In genomic region chr19:4047859-4048258, GRCm38 (mm10) we compare ENCODE assay signal across 8 mouse cellular contexts. TPM values are rescaled to one million over a fixed set of nuclear protein-coding genes. Genes with fewer than 3 reads are reported as not detected.
DNase-seq lines count a peak whose midpoint lies in the region; ATAC-seq and TF ChIP-seq lines count a peak whose summit lies in the region.

No protein-coding gene starts in this region.

- WGBS in kidney, embryonic 15.5 days, result 17% methylated on average over 4 of the region's 4 CpGs
- WGBS in limb, embryonic 14.5 days, result 12% methylated on average over 4 of the region's 4 CpGs
- WGBS in thymus, adult 2 months, result 19% methylated on average over 4 of the region's 4 CpGs

- H3K27ac ChIP-seq in kidney, embryonic 15.5 days, result no peak overlapping the region
- no peak overlapping the region for H3K27ac ChIP-seq in limb, embryonic 14.5 days (replicated peaks; ENCODE audit: low read depth, low read length)
- H3K27ac ChIP-seq in thymus, adult 2 months (ENCODE audit: control insufficient read depth, insufficient read depth, low read length), result no peak overlapping the region

- H3K27me3 ChIP-seq in kidney, embryonic 15.5 days, result no peaks in the 10 kb centered on the region
- H3K27me3 ChIP-seq in limb, embryonic 14.5 days (ENCODE audit: control insufficient read depth, insufficient read depth, low read length), result no peaks in the 10 kb centered on the region
- no peaks in the 10 kb centered on the region for H3K27me3 ChIP-seq in thymus, adult 2 months (ENCODE audit: control insufficient read depth, insufficient read depth, low read length)

- no peak overlapping the region for H3K4me2 ChIP-seq in kidney, embryonic 15.5 days
- no peak overlapping the region for H3K4me2 ChIP-seq in limb, embryonic 14.5 days (replicated peaks; ENCODE audit: low read depth, low read length, severe bottlenecking)

- H3K36me3 ChIP-seq in kidney, embryonic 15.5 days, result no peaks in the 10 kb centered on the region
- H3K36me3 ChIP-seq in limb, embryonic 14.5 days (ENCODE audit: control insufficient read depth, insufficient read depth, low read length), result no peaks in the 10 kb centered on the region
- no peaks in the 10 kb centered on the region for H3K36me3 ChIP-seq in thymus, adult 2 months (ENCODE audit: control insufficient read depth, insufficient read depth, low read length)

- peak; percentile 63 for DNase-seq in kidney, adult 11 months
- peak; percentile 80 for DNase-seq in adrenal gland, adult 2 months
- peak; percentile 89 for DNase-seq in embryo, embryonic 11 days
- DNase-seq in heart, postnatal 4 days, result peak; percentile 87
- peak; percentile 77 for DNase-seq in limb, embryonic 14.5 days (ENCODE audit: low spot score)
- DNase-seq in ovary, postnatal 14 days (ENCODE audit: low spot score), result peak; percentile 73
- peak; percentile 81 for DNase-seq in thymus, adult 2 months

- H3K4me1 ChIP-seq in kidney, embryonic 15.5 days, result peaks cover 8% of the 10 kb centered on the region; the same call in 1 of the 2 replicates
- 0 out of 2 replicates have a peak, but pooled peaks cover 7% of the 10 kb centered on the region for H3K4me1 ChIP-seq in limb, embryonic 14.5 days (ENCODE audit: control insufficient read depth, insufficient read depth, low read length)
- H3K4me1 ChIP-seq in thymus, adult 2 months (replicated peaks; ENCODE audit: control insufficient read depth, insufficient read depth, low read length), result 0 out of 2 replicates have a peak, but pooled peaks cover 3% of the 10 kb centered on the region

- TF ChIP-seq CTCF in thymus, adult 2 months (IDR thresholded peaks at IDR 0.05; ENCODE audit: borderline replicate concordance, control insufficient read depth, extremely low read depth, insufficient read depth, low read length, poor library complexity), result no peak

- no peak overlapping the region for H3K9ac ChIP-seq in kidney, embryonic 15.5 days
- no peak overlapping the region for H3K9ac ChIP-seq in limb, embryonic 14.5 days (ENCODE audit: low read depth, low read length, severe bottlenecking)

- H3K9me3 ChIP-seq in kidney, embryonic 15.5 days (replicated peaks), result no peaks in the 10 kb centered on the region
- no peaks in the 10 kb centered on the region for H3K9me3 ChIP-seq in limb, embryonic 14.5 days (ENCODE audit: control insufficient read depth, low read length)

- no peak for TF ChIP-seq POLR2A in limb, embryonic 14.5 days (IDR thresholded peaks at IDR 0.05; ENCODE audit: borderline replicate concordance, extremely low read depth, insufficient read depth, insufficient read length)
- no peak for TF ChIP-seq POLR2A in thymus, adult 2 months (IDR thresholded peaks at IDR 0.05; ENCODE audit: control insufficient read depth, extremely low read depth, insufficient read depth, low read length, poor library complexity)

- ATAC-seq in kidney, embryonic 15.5 days (replicated peaks; ENCODE audit: low FRiP score), result no peak
- ATAC-seq in limb, embryonic 14.5 days (ENCODE audit: low FRiP score, low read depth), result no peak

- H3K4me3 ChIP-seq in kidney, embryonic 15.5 days (replicated peaks), result no peak overlapping the region
- no peak overlapping the region for H3K4me3 ChIP-seq in limb, embryonic 14.5 days (replicated peaks; ENCODE audit: low read length)
- no peak overlapping the region for H3K4me3 ChIP-seq in thymus, adult 2 months (ENCODE audit: control insufficient read depth, insufficient read depth, low read length)

RNA-seq across cellular contexts. Expression of gene Gstp2, which starts 2.0 kb away (rescaled TPM):
- 2.4 and 14.9 TPM in 2 replicates for polyA plus RNA-seq in kidney, embryonic 15.5 days (2015; fragmentation: Nextera tagmentation; extraction: Ambion mirVana)
- total RNA-seq in adrenal gland, adult 2 months (2021), result 10 to 100 TPM; 57.2 to 61.4 TPM
- 7.9 and 13.8 TPM in 2 replicates for polyA plus RNA-seq in adrenal gland, adult 2 months (2012; rRNA removed)
- total RNA-seq in heart, postnatal 4 days (2021), result 10 to 100 TPM; 69.7 to 73.5 TPM
- 10.7 and 10.8 TPM in 2 replicates for polyA plus RNA-seq in limb, embryonic 14.5 days (2012; rRNA removed)
- 0.87 and 1.7 TPM in 2 replicates for polyA plus RNA-seq in limb, embryonic 14.5 days (2014; fragmentation: Nextera tagmentation; extraction: Ambion mirVana)
- 26.9 and 48.8 TPM in 2 replicates for polyA plus RNA-seq in thymus, adult 2 months (2012; rRNA removed)

RNA-seq across cellular contexts. Expression of gene Gstp1, which starts 10.1 kb away (rescaled TPM):
- polyA plus RNA-seq in kidney, embryonic 15.5 days (2015; fragmentation: Nextera tagmentation; extraction: Ambion mirVana), result 529 and 563 TPM in 2 replicates
- total RNA-seq in adrenal gland, adult 2 months (2021), result 100 to 1,000 TPM; 401 to 452 TPM
- 752 and 925 TPM in 2 replicates for polyA plus RNA-seq in adrenal gland, adult 2 months (2012; rRNA removed)
- 100 to 1,000 TPM; 219 to 261 TPM for total RNA-seq in heart, postnatal 4 days (2021)
- 291 and 325 TPM in 2 replicates for polyA plus RNA-seq in limb, embryonic 14.5 days (2012; rRNA removed)
- 508 and 540 TPM in 2 replicates for polyA plus RNA-seq in limb, embryonic 14.5 days (2014; fragmentation: Nextera tagmentation; extraction: Ambion mirVana)
- polyA plus RNA-seq in thymus, adult 2 months (2012; rRNA removed), result 317 and 318 TPM in 2 replicates

RNA-seq across cellular contexts. Expression of gene Gstp3, which starts 11.5 kb away (rescaled TPM):
- 0.73 and 1.4 TPM in 2 replicates for polyA plus RNA-seq in kidney, embryonic 15.5 days (2015; fragmentation: Nextera tagmentation; extraction: Ambion mirVana)
- total RNA-seq in adrenal gland, adult 2 months (2021), result 1 to 10 TPM in 1 of 2 experiments, under 1 TPM in 1; 0.62 to 2.3 TPM
- polyA plus RNA-seq in adrenal gland, adult 2 months (2012; rRNA removed), result 0.79 and 0.83 TPM in 2 replicates
- total RNA-seq in heart, postnatal 4 days (2021), result not detected
- 0.63 and 0.69 TPM in 2 replicates for polyA plus RNA-seq in limb, embryonic 14.5 days (2012; rRNA removed)
- 0.41 and 0.47 TPM in 2 replicates for polyA plus RNA-seq in limb, embryonic 14.5 days (2014; fragmentation: Nextera tagmentation; extraction: Ambion mirVana)
- 23.6 and 26.4 TPM in 2 replicates for polyA plus RNA-seq in thymus, adult 2 months (2012; rRNA removed)

RNA-seq across cellular contexts. Expression of gene Cabp2, which starts 33.5 kb away (rescaled TPM):
- 0.22 and 0.84 TPM in 2 replicates for polyA plus RNA-seq in kidney, embryonic 15.5 days (2015; fragmentation: Nextera tagmentation; extraction: Ambion mirVana)
- total RNA-seq in adrenal gland, adult 2 months (2021), result not detected
- polyA plus RNA-seq in adrenal gland, adult 2 months (2012; rRNA removed), result not detected in 2 replicates
- not detected for total RNA-seq in heart, postnatal 4 days (2021)
- not detected in 2 replicates for polyA plus RNA-seq in limb, embryonic 14.5 days (2012; rRNA removed)
- not detected in 2 replicates for polyA plus RNA-seq in limb, embryonic 14.5 days (2014; fragmentation: Nextera tagmentation; extraction: Ambion mirVana)
- polyA plus RNA-seq in thymus, adult 2 months (2012; rRNA removed), result 0.42 TPM in 1 of 2 replicates, not detected in the other

RNA-seq across cellular contexts. Expression of gene Ndufv1, which starts 35.3 kb away (rescaled TPM):
- 220 and 237 TPM in 2 replicates for polyA plus RNA-seq in kidney, embryonic 15.5 days (2015; fragmentation: Nextera tagmentation; extraction: Ambion mirVana)
- total RNA-seq in adrenal gland, adult 2 months (2021), result 100 to 1,000 TPM; 260 to 445 TPM
- polyA plus RNA-seq in adrenal gland, adult 2 months (2012; rRNA removed), result 145 and 150 TPM in 2 replicates
- total RNA-seq in heart, postnatal 4 days (2021), result 100 to 1,000 TPM; 774 to 835 TPM
- 141 and 157 TPM in 2 replicates for polyA plus RNA-seq in limb, embryonic 14.5 days (2012; rRNA removed)
- polyA plus RNA-seq in limb, embryonic 14.5 days (2014; fragmentation: Nextera tagmentation; extraction: Ambion mirVana), result 193 and 194 TPM in 2 replicates
- polyA plus RNA-seq in thymus, adult 2 months (2012; rRNA removed), result 152 and 170 TPM in 2 replicates

Comparison
In these comparisons a context has a peak if more than half of its experiments do, and no peak if none do; other contexts are left out.
1. RNA of gene Gstp3, which starts 11.5 kb away (polyA plus RNA-seq): 23.6 to 26.4 TPM in thymus, adult 2 months; 0.73 to 1.4 TPM in kidney, embryonic 15.5 days, 0.79 to 0.83 TPM in adrenal gland, adult 2 months and 0.41 to 0.69 TPM in limb, embryonic 14.5 days; every median in the first group is over 10 times any median in the second.
2. Peak in every context shown above with its lines, with median percentiles within 50 percentile points of each other: DNase-seq.